Mouse (Mus musculus): Measurements from ENCODE around the gene Fry. TPM values are rescaled to one million over a fixed set of nuclear protein-coding genes. Genes with fewer than 3 reads are reported as not detected.
A peak's percentile ranks its signal among the peaks of the same experiment; 100 is the strongest.
"Not testable (repeated sequence)": the region's sequence is repeated elsewhere in the genome, so short reads cannot be mapped to it uniquely, and the experiment has no call there.

Gene Fry
- polyA plus RNA-seq, 1 experiment from 2014 or later, result 8.5 TPM

GRCm38 (mm10) chr5:150490285-150490684 lies 371.8 kb downstream of the Fry start:
- H3K4me3 ChIP-seq (replicated peaks; ENCODE audit: low read depth, low read length), result no peak overlapping the region
- ATAC-seq (replicated peaks; ENCODE audit: low FRiP score, low read depth) (no peak), DNase-seq (ENCODE audit: low spot score) (no peak)
- WGBS, result 40% methylated on average over 3 of the region's 3 CpGs
- TF ChIP-seq CTCF (IDR thresholded peaks at IDR 0.05; ENCODE audit: low read depth), result no peak
- H3K9ac ChIP-seq (ENCODE audit: low read depth, low read length), result no peak overlapping the region
- H3K27ac ChIP-seq, result 0 out of 2 replicates have a peak overlapping the region, but pooled peaks have one; percentile 13
- no peaks in the 10 kb centered on the region for H3K9me3 ChIP-seq (replicated peaks; ENCODE audit: low read length)
- H3K4me2 ChIP-seq (ENCODE audit: low read length), result no peak overlapping the region
- H3K4me1 ChIP-seq (replicated peaks; ENCODE audit: insufficient read depth, low read length), result no peaks in the 10 kb centered on the region; the same call in 1 of the 2 replicates
- no peaks in the 10 kb centered on the region for H3K36me3 ChIP-seq (ENCODE audit: insufficient read depth, low read length)
- no peaks in the 10 kb centered on the region for H3K27me3 ChIP-seq (ENCODE audit: insufficient read depth, low read length)

- Histone ChIP-seq H3K4me2 (ENCODE audit: low read length) (no peak overlapping the region), H3K36me3 (ENCODE audit: insufficient read depth, low read length) (0 out of 2 replicates have a peak, but pooled peaks cover 1% of the 10 kb centered on the region), H3K9me3 (replicated peaks; ENCODE audit: low read length) (no peaks in the 10 kb centered on the region), H3K9ac (ENCODE audit: low read depth, low read length) (no peak overlapping the region), H3K4me1 (replicated peaks; ENCODE audit: insufficient read depth, low read length) (no peaks in the 10 kb centered on the region; the same call in 1 of the 2 replicates), H3K4me3 (replicated peaks; ENCODE audit: low read depth, low read length) (no peak overlapping the region), H3K27ac (0 out of 2 replicates have a peak overlapping the region, but pooled peaks have one; percentile 13), H3K27me3 (ENCODE audit: insufficient read depth, low read length) (no peaks in the 10 kb centered on the region)
- TF ChIP-seq CTCF (IDR thresholded peaks at IDR 0.05; ENCODE audit: low read depth), result no peak
- peak; percentile 86 for DNase-seq (ENCODE audit: low spot score)
- ATAC-seq (replicated peaks; ENCODE audit: low FRiP score, low read depth), result no peak; the same call in 1 of the 2 replicates
- 36% methylated on average over 8 of the region's 8 CpGs for WGBS
Measured at GRCm38 (mm10) chr5:150490821-150491220, 372.4 kb downstream of the Fry start.

DNA sequence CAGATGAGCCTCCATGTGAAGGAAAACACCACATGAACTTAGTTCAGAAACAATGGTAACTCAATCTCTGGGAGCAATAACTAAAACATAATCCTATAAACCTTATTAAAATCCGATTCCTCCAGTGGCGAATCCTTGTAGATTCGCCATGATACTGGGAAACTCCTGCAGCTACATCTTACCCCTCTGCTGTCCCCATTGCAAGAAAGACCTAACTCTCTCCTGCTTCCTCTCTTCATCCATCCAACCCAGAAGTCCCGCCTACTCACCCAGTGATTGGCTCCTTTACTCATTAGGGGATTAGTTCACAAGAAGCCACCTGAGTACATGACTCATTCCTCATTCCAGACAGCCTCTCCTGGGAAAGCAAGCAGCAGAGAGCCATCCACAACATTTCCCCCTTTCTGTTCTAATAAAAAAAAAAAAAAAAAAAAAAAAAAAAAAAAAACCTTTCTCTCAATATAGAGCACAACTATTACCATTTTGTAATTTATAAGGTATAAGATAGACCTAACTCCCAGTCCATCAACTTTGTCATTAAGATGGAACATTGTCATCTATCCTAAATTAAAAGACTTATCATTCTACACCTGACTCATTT lies 373.2 kb downstream of the Fry start:
- H3K4me3 ChIP-seq (replicated peaks; ENCODE audit: low read depth, low read length); H3K4me1 ChIP-seq (replicated peaks; ENCODE audit: insufficient read depth, low read length); H3K4me2 ChIP-seq (ENCODE audit: low read length); ATAC-seq (replicated peaks; ENCODE audit: low FRiP score, low read depth); H3K36me3 ChIP-seq (ENCODE audit: insufficient read depth, low read length); H3K9me3 ChIP-seq (replicated peaks; ENCODE audit: low read length); DNase-seq (ENCODE audit: low spot score); H3K27me3 ChIP-seq (ENCODE audit: insufficient read depth, low read length); H3K9ac ChIP-seq (ENCODE audit: low read depth, low read length); H3K27ac ChIP-seq: not testable (repeated sequence)
- WGBS, result 89% methylated on average over 4 of the region's 4 CpGs

DNA sequence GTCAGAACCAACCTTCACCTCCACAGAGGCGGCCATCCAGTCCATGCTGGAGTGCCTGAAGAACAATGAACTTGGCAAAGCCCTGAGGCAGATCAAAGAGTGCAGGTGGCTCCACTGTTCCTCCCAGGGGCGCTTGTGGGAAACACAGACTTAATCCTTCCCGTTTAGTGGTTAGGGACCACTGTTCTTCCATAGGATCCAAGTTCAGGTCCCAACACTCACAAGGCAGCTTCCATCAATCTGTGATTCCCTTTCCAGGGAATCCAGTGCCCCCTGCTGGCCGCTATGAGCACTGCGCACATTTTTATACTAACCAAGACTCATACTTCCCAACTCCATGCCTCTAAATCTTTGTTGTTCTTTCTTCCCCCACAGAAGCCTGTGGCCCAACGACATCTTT lies 377.3 kb downstream of the Fry start:
- Histone ChIP-seq H3K9me3 (replicated peaks; ENCODE audit: low read length) (no peaks in the 10 kb centered on the region), H3K27ac (no peak overlapping the region), H3K4me2 (ENCODE audit: low read length) (no peak overlapping the region), H3K9ac (ENCODE audit: low read depth, low read length) (no peak overlapping the region), H3K36me3 (ENCODE audit: insufficient read depth, low read length) (0 out of 2 replicates have a peak, but pooled peaks cover 9% of the 10 kb centered on the region), H3K4me3 (replicated peaks; ENCODE audit: low read depth, low read length) (no peak overlapping the region), H3K4me1 (replicated peaks; ENCODE audit: insufficient read depth, low read length) (no peaks in the 10 kb centered on the region), H3K27me3 (ENCODE audit: insufficient read depth, low read length) (no peaks in the 10 kb centered on the region)
- peak; percentile 71 for TF ChIP-seq CTCF (IDR thresholded peaks at IDR 0.05; ENCODE audit: low read depth)
- ATAC-seq (replicated peaks; ENCODE audit: low FRiP score, low read depth) (no peak), DNase-seq (ENCODE audit: low spot score) (peak; percentile 34)
- WGBS, result 54% methylated on average over 6 of the region's 6 CpGs

- no peaks in the 10 kb centered on the region for H3K36me3 ChIP-seq (ENCODE audit: insufficient read depth, low read length)
- H3K9me3 ChIP-seq (replicated peaks; ENCODE audit: low read length), result no peaks in the 10 kb centered on the region
- ATAC-seq (replicated peaks; ENCODE audit: low FRiP score, low read depth) (no peak), DNase-seq (ENCODE audit: low spot score) (no peak)
- TF ChIP-seq CTCF (IDR thresholded peaks at IDR 0.05; ENCODE audit: low read depth), result no peak
- WGBS, result 79% methylated on average over 6 of the region's 6 CpGs
- no peak overlapping the region for H3K27ac ChIP-seq
- no peaks in the 10 kb centered on the region for H3K27me3 ChIP-seq (ENCODE audit: insufficient read depth, low read length)
- H3K9ac ChIP-seq (ENCODE audit: low read depth, low read length), result no peak overlapping the region
- H3K4me3 ChIP-seq (replicated peaks; ENCODE audit: low read depth, low read length), result no peak overlapping the region
- H3K4me1 ChIP-seq (replicated peaks; ENCODE audit: insufficient read depth, low read length), result no peaks in the 10 kb centered on the region
- no peak overlapping the region for H3K4me2 ChIP-seq (ENCODE audit: low read length)
Measured at GRCm38 (mm10) chr5:150510451-150511225, 392.2 kb downstream of the Fry start.

DNA sequence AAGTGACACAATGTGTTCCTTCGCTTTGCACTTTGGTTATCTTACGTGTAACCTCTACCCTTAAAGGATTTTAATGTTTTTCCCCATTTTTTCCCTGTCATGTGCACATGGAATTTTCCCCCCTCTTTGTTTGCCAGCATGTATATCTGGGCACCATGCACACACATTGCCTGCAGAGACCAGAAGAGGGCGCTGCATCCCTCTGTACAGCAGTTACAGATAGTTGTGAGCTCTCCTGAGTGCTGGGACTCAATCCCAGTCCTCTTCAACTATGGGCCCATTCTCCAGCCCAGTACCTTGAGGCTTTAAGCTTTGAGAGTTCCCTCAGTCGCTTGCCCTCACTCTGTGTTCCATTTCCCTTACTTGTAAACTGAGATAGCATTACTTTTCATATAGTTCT lies 394.8 kb downstream of the Fry start:
- H3K27me3 ChIP-seq (ENCODE audit: insufficient read depth, low read length), result no peaks in the 10 kb centered on the region
- H3K4me2 ChIP-seq (ENCODE audit: low read length), result no peak overlapping the region
- DNase-seq (ENCODE audit: low spot score), result no peak
- H3K9ac ChIP-seq (ENCODE audit: low read depth, low read length), result no peak overlapping the region
- H3K4me1 ChIP-seq (replicated peaks; ENCODE audit: insufficient read depth, low read length), result no peaks in the 10 kb centered on the region
- no peak for ATAC-seq (replicated peaks; ENCODE audit: low FRiP score, low read depth)
- WGBS, result 82% methylated on average over 4 of the region's 4 CpGs
- H3K9me3 ChIP-seq (replicated peaks; ENCODE audit: low read length), result no peaks in the 10 kb centered on the region
- no peak overlapping the region for H3K27ac ChIP-seq
- no peak overlapping the region for H3K4me3 ChIP-seq (replicated peaks; ENCODE audit: low read depth, low read length)
- no peak for TF ChIP-seq CTCF (IDR thresholded peaks at IDR 0.05; ENCODE audit: low read depth)
- H3K36me3 ChIP-seq (ENCODE audit: insufficient read depth, low read length), result no peaks in the 10 kb centered on the region
